Mouse (Mus musculus): ENCODE data around the gene Sp110.
"Not testable (repeated sequence)": the region's sequence is repeated elsewhere in the genome, so short reads cannot be mapped to it uniquely, and the experiment has no call there.

The Sp110 gene

DNA sequence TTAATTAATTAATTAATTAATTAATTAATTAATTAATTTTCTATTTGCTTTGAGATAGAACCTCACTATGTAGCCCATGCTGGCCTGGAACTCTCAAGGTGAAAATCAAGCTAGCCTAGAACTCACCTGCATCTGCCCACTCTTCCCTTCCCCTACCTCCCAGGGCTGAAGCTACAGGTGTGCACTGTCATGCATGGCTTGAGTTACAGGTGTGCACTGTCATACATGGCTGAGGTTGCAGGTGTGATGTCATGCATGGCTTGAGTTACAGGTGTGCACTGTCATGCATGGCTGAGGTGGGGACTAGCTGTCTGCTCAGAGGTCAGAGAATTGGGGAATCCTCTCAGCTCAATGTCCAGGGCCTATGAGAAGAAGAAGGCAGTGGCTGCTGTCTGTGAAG is 52.2 kb downstream of the Sp110 start:
- DNase-seq (ENCODE audit: low read depth), result not testable (repeated sequence)

GRCm38 (mm10) chr1:85543818-85544217 is 54.8 kb downstream of the Sp110 start:
- DNase-seq (ENCODE audit: low read depth), result not testable (repeated sequence)

DNA sequence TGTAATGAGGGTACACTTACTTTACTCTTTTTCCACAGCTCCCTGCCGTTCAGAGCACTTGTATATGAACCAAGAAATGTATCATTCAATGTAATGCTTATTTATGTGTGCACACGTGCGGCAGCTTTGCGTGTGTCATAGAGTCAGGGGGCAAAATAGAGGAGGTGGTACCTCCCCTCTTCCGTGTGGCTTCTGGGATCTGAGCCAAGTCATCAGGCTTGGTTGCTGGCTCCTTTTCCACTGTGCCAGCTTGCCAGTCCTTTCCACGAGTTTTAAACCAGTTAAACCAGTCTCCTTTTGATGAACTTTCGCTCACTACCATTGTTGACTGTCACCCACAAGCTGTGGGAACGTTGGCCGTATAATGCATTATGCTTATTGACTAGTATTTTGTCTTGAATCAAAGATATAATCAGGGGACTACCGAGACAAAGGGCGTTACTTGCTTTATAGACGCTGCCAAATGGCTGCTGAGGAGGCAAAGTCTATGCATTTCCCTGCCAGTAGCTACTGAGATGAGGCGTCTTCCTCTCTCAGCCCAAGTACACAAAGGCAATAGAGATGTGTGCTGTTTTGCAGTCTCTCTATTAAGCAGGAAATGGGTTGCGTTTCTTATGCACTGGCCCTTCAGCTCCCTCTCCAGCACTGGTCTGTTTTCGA is 70.0 kb downstream of the Sp110 start:
- not testable (repeated sequence) for DNase-seq (ENCODE audit: low read depth)

Data from NIH3T3 (cell line).